Mouse (Mus musculus) lung, embryonic 16.5 days (tissue): ENCODE results near the gene Pknox1. TPM values are rescaled to one million over a fixed set of nuclear protein-coding genes. Genes with fewer than 3 reads are reported as not detected.

ENCODE experiments used
- ATAC-seq: fragments of 200-750 bp; cut with Nextera tagmentation; 2 replicates; pipeline ENCODE4 v1.8.0; 2017; ENCODE audit warnings: low read depth, mild to moderate bottlenecking, moderate library complexity
- H3K27ac ChIP-seq: fragments of 300-500 bp; sonication (generic); 2 replicates; pipeline ENCODE4 v1.5.1; 2014; ENCODE audit warnings: mild to moderate bottlenecking, control low read depth, low read length
- H3K27me3 ChIP-seq: fragments of 300-500 bp; sonication (generic); 2 replicates; pipeline ENCODE4 v1.6.1; 2014; ENCODE audit warnings: low read depth, low read length, mixed read lengths; ENCODE audit not compliant: control insufficient read depth, insufficient read depth
- H3K36me3 ChIP-seq: fragments of 300-500 bp; sonication (generic); 2 replicates; pipeline ENCODE4 v1.6.1; 2014; ENCODE audit warnings: low read length; ENCODE audit not compliant: control insufficient read depth, insufficient read depth
- H3K4me1 ChIP-seq: fragments of 300-500 bp; sonication (generic); replicated peaks from 2 replicates; pipeline ENCODE4 v1.6.1; 2014; ENCODE audit warnings: low read length, mixed read lengths; ENCODE audit not compliant: control insufficient read depth, insufficient read depth
- H3K4me2 ChIP-seq: fragments of 300-500 bp; sonication (generic); 2 replicates; pipeline ENCODE4 v1.6.1; 2014; ENCODE audit warnings: low read depth, low read length, control low read depth
- H3K4me3 ChIP-seq: fragments of 300-500 bp; sonication (generic); 2 replicates; pipeline ENCODE4 v1.5.1; 2014; ENCODE audit warnings: mild to moderate bottlenecking, low read length, control low read depth
- H3K9ac ChIP-seq: fragments of 300-500 bp; sonication (generic); 2 replicates; pipeline ENCODE4 v1.6.1; 2014; ENCODE audit warnings: low read length, control low read depth
- H3K9me3 ChIP-seq: fragments of 300-500 bp; sonication (generic); 2 replicates; pipeline ENCODE4 v1.6.1; 2016; ENCODE audit warnings: low read length; ENCODE audit not compliant: control insufficient read depth
- WGBS: fragments of 180-500 bp; shearing (Covaris S2); extraction: QIAGEN DNeasy Blood & Tissue Kit; methylation state at CpG from one replicate; pipeline ENCODE4 v1.1.7; 2014; 5-methylcytosine and 5-hydroxymethylcytosine counted together
- polyA plus RNA-seq: library from polyadenylated mRNA; unstranded; fragments of >200 nt; fragmentation: Nextera tagmentation; extraction: Ambion mirVana; gene quantifications from 2 replicates; pipeline ENCODE4 v1.2.1, GENCODE M21; 2015

Gene Pknox1
- polyA plus RNA-seq, 1 experiment from 2014 or later: 44.1 TPM

- ATAC-seq: no peak
- Histone ChIP-seq H3K36me3 (no peaks in the 10 kb centered on the region), H3K9ac (peak overlapping the region; percentile 92), H3K27me3 (no peaks in the 10 kb centered on the region), H3K9me3 (no peaks in the 10 kb centered on the region), H3K4me3 (peak overlapping the region; percentile 75), H3K4me2 (peak overlapping the region; percentile 76), H3K27ac (peak overlapping the region; percentile 97), H3K4me1 (peaks cover 35% of the 10 kb centered on the region)
- 1% methylated on average over 12 of the region's 44 CpGs for WGBS
Observed at GRCm38 (mm10) chr17:31564858-31565140, 265 bp downstream of the Pknox1 start.

- peak overlapping the region; percentile 92 for H3K9ac ChIP-seq
- H3K27ac ChIP-seq: peak overlapping the region; percentile 97
- H3K9me3 ChIP-seq: no peaks in the 10 kb centered on the region
- H3K4me2 ChIP-seq: peak overlapping the region; percentile 76
- H3K36me3 ChIP-seq: no peaks in the 10 kb centered on the region
- ATAC-seq: peak; percentile 46
- H3K4me3 ChIP-seq: peak overlapping the region; percentile 75
- H3K27me3 ChIP-seq: no peaks in the 10 kb centered on the region
- under 1% methylated on average over 82 of the region's 88 CpGs for WGBS
- H3K4me1 ChIP-seq: peaks cover 35% of the 10 kb centered on the region
Observed at GRCm38 (mm10) chr17:31565141-31566056, 865 bp downstream of the Pknox1 start.

GRCm38 (mm10) chr17:31566276-31566675 is 1.7 kb downstream of the Pknox1 start:
- no peaks in the 10 kb centered on the region for H3K27me3 ChIP-seq
- no peaks in the 10 kb centered on the region for H3K9me3 ChIP-seq
- peak overlapping the region; percentile 75 for H3K4me3 ChIP-seq
- no peak overlapping the region; the same call in 1 of the 2 replicates for H3K27ac ChIP-seq
- H3K4me2 ChIP-seq: peak overlapping the region; percentile 76
- peak overlapping the region; percentile 92 for H3K9ac ChIP-seq
- H3K4me1 ChIP-seq: peaks cover 35% of the 10 kb centered on the region
- H3K36me3 ChIP-seq: no peaks in the 10 kb centered on the region
- 55% methylated on average over 6 of the region's 6 CpGs for WGBS
- no peak for ATAC-seq

GRCm38 (mm10) chr17:31569756-31570155 is 5.2 kb downstream of the Pknox1 start:
- no peaks in the 10 kb centered on the region for H3K36me3 ChIP-seq
- no peak overlapping the region for H3K27ac ChIP-seq
- no peak overlapping the region for H3K9ac ChIP-seq
- no peak overlapping the region for H3K4me2 ChIP-seq
- peaks cover 30% of the 10 kb centered on the region for H3K4me1 ChIP-seq
- no peaks in the 10 kb centered on the region for H3K27me3 ChIP-seq
- H3K4me3 ChIP-seq: no peak overlapping the region
- ATAC-seq: no peak
- no peaks in the 10 kb centered on the region for H3K9me3 ChIP-seq
- 93% methylated on average over 1 of the region's 1 CpGs for WGBS

GRCm38 (mm10) chr17:31570321-31570925 is 5.9 kb downstream of the Pknox1 start:
- no peak overlapping the region for H3K9ac ChIP-seq
- H3K27ac ChIP-seq: no peak overlapping the region
- ATAC-seq: 0 out of 2 replicates have a peak, but pooled peaks have one; percentile 37
- H3K36me3 ChIP-seq: no peaks in the 10 kb centered on the region
- H3K27me3 ChIP-seq: no peaks in the 10 kb centered on the region
- no peak overlapping the region for H3K4me3 ChIP-seq
- WGBS: 73% methylated on average over 9 of the region's 9 CpGs
- H3K4me1 ChIP-seq: peaks cover 30% of the 10 kb centered on the region
- no peak overlapping the region for H3K4me2 ChIP-seq
- H3K9me3 ChIP-seq: no peaks in the 10 kb centered on the region

DNA sequence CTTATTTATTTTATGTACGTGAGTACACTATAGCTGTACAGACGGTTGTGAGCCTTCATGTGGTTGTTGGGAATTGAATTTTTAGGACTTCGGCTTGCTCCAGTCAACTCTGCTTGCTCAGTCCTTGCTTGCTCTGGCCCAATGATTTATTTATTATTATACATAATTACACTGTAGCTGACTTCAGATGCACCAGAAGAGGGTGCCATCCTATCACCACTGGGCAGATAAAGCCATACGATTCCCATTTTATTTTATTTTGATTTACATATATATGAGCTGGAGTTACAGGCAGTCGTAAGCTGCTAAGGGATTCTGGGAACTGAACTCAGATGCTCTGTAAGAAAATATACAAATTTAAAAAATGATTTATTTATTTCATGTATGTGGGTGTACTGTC is 7.2 kb downstream of the Pknox1 start:
- Histone ChIP-seq H3K9me3 (no peaks in the 10 kb centered on the region), H3K36me3 (no peaks in the 10 kb centered on the region), H3K27me3 (no peaks in the 10 kb centered on the region), H3K4me1 (peaks cover 21% of the 10 kb centered on the region), H3K27ac (no peak overlapping the region), H3K4me3 (no peak overlapping the region), H3K4me2 (no peak overlapping the region), H3K9ac (no peak overlapping the region)
- 81% methylated on average over 5 of the region's 5 CpGs for WGBS
- ATAC-seq: no peak

DNA sequence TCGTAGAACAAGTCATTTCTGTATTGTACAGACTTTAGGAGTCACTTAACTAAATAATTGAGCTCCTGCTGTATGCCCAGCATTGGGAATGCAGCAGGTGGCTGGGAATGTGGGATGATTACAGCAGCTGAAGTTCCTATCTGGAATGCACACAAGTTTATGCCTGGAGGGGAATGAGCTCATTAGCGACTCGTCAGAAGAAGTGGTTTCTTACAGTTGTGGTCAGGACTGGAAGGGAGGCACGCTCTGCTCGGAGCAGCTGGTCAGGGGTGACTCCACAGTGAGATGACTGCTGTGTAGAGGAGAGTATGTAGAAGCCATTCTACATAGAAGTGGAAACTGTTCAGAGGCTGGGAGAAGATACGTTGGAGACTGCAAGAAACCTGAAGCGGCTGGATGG is 10.1 kb downstream of the Pknox1 start:
- no peak overlapping the region for H3K9ac ChIP-seq
- no peak overlapping the region for H3K4me2 ChIP-seq
- no peaks in the 10 kb centered on the region for H3K27me3 ChIP-seq
- H3K9me3 ChIP-seq: no peaks in the 10 kb centered on the region
- H3K4me1 ChIP-seq: no peaks in the 10 kb centered on the region; the same call in 1 of the 2 replicates
- WGBS: 78% methylated on average over 7 of the region's 7 CpGs
- no peak overlapping the region for H3K27ac ChIP-seq
- no peak overlapping the region for H3K4me3 ChIP-seq
- ATAC-seq: no peak
- no peaks in the 10 kb centered on the region for H3K36me3 ChIP-seq

- Histone ChIP-seq H3K4me2 (no peak overlapping the region), H3K27me3 (no peaks in the 10 kb centered on the region), H3K27ac (no peak overlapping the region), H3K9ac (no peak overlapping the region), H3K4me1 (no peaks in the 10 kb centered on the region; the same call in 1 of the 2 replicates), H3K36me3 (no peaks in the 10 kb centered on the region), H3K4me3 (no peak overlapping the region), H3K9me3 (no peaks in the 10 kb centered on the region)
- WGBS: 70% methylated on average over 10 of the region's 10 CpGs
- ATAC-seq: no peak
Observed at GRCm38 (mm10) chr17:31576394-31577175, 12.1 kb downstream of the Pknox1 start.

DNA sequence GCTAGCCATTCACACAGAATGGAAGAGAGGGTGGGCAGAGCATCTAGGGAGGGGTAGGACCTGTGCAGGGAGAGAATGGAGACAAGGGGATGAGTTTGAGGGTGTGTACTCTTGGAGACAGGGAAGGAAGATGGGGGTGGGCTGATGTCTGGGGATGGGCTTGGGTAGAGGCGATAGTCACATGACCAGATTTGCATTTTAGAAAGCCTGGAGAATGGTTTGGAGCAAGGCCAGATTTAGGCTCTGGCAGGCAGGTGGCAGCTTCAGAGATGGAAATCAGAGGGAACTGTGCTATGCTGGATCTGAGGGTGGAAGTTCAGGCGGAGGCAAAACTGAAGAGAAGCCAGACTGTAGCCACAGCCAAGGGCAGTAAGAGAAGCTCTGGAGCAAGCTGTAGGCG is 15.8 kb downstream of the Pknox1 start:
- no peaks in the 10 kb centered on the region for H3K27me3 ChIP-seq
- no peak for ATAC-seq
- no peak overlapping the region for H3K9ac ChIP-seq
- H3K27ac ChIP-seq: no peak overlapping the region
- 58% methylated on average over 3 of the region's 3 CpGs for WGBS
- no peak overlapping the region for H3K4me2 ChIP-seq
- H3K4me1 ChIP-seq: no peaks in the 10 kb centered on the region; the same call in 1 of the 2 replicates
- no peak overlapping the region for H3K4me3 ChIP-seq
- H3K9me3 ChIP-seq: no peaks in the 10 kb centered on the region
- 0 out of 2 replicates have a peak, but pooled peaks cover 2% of the 10 kb centered on the region for H3K36me3 ChIP-seq
